Mouse (Mus musculus): Measurements from ENCODE around the gene Ttc21a. TPM values are rescaled to one million over a fixed set of nuclear protein-coding genes. Genes with fewer than 3 reads are reported as not detected.

Ttc21a gene
- polyA plus RNA-seq, 1 experiment from 2014 or later, result 1.3 TPM

GRCm38 (mm10) chr9:119932358-119932757 is 5.0 kb upstream of the Ttc21a start:
- no peak overlapping the region for H3K9ac ChIP-seq (ENCODE audit: low read length)
- H3K4me2 ChIP-seq (ENCODE audit: low read depth, low read length), result no peak overlapping the region
- H3K27ac ChIP-seq (ENCODE audit: low read length), result no peak overlapping the region
- ATAC-seq (ENCODE audit: low read depth), result no peak
- H3K27me3 ChIP-seq (ENCODE audit: control insufficient read depth, insufficient read depth, low read depth, low read length), result no peaks in the 10 kb centered on the region
- H3K9me3 ChIP-seq (ENCODE audit: control insufficient read depth, low read length), result no peaks in the 10 kb centered on the region
- WGBS, result 86% methylated on average over 12 of the region's 12 CpGs
- peaks cover 3% of the 10 kb centered on the region for H3K4me1 ChIP-seq (replicated peaks; ENCODE audit: control insufficient read depth, insufficient read depth, low read length)
- H3K4me3 ChIP-seq (ENCODE audit: low read length), result no peak overlapping the region
- H3K36me3 ChIP-seq (ENCODE audit: control insufficient read depth, insufficient read depth, low read length), result peaks cover 29% of the 10 kb centered on the region

GRCm38 (mm10) chr9:119933675-119934074 is 3.7 kb upstream of the Ttc21a start:
- Histone ChIP-seq H3K4me2 (ENCODE audit: low read depth, low read length) (no peak overlapping the region), H3K4me1 (replicated peaks; ENCODE audit: control insufficient read depth, insufficient read depth, low read length) (peaks cover 4% of the 10 kb centered on the region), H3K4me3 (ENCODE audit: low read length) (no peak overlapping the region), H3K27ac (ENCODE audit: low read length) (no peak overlapping the region), H3K27me3 (ENCODE audit: control insufficient read depth, insufficient read depth, low read depth, low read length) (no peaks in the 10 kb centered on the region), H3K9me3 (ENCODE audit: control insufficient read depth, low read length) (no peaks in the 10 kb centered on the region), H3K9ac (ENCODE audit: low read length) (no peak overlapping the region), H3K36me3 (ENCODE audit: control insufficient read depth, insufficient read depth, low read length) (peaks cover 17% of the 10 kb centered on the region)
- ATAC-seq (ENCODE audit: low read depth), result no peak
- WGBS, result 91% methylated on average over 6 of the region's 6 CpGs

GRCm38 (mm10) chr9:119938496-119938895 is 1.1 kb downstream of the Ttc21a start:
- ATAC-seq (ENCODE audit: low read depth), result no peak
- Histone ChIP-seq H3K27ac (ENCODE audit: low read length) (no peak overlapping the region), H3K36me3 (ENCODE audit: control insufficient read depth, insufficient read depth, low read length) (no peaks in the 10 kb centered on the region), H3K4me1 (replicated peaks; ENCODE audit: control insufficient read depth, insufficient read depth, low read length) (peaks cover 7% of the 10 kb centered on the region), H3K4me2 (ENCODE audit: low read depth, low read length) (no peak overlapping the region), H3K27me3 (ENCODE audit: control insufficient read depth, insufficient read depth, low read depth, low read length) (no peaks in the 10 kb centered on the region), H3K4me3 (ENCODE audit: low read length) (no peak overlapping the region), H3K9me3 (ENCODE audit: control insufficient read depth, low read length) (no peaks in the 10 kb centered on the region), H3K9ac (ENCODE audit: low read length) (no peak overlapping the region)
- 77% methylated on average over 4 of the region's 4 CpGs for WGBS

GRCm38 (mm10) chr9:119939646-119940045 is 2.2 kb downstream of the Ttc21a start:
- 58% methylated on average over 10 of the region's 10 CpGs for WGBS
- no peak for ATAC-seq (ENCODE audit: low read depth)
- no peak overlapping the region for H3K27ac ChIP-seq (ENCODE audit: low read length)

GRCm38 (mm10) chr9:119941407-119941806 is 4.0 kb downstream of the Ttc21a start:
- H3K27me3 ChIP-seq (ENCODE audit: control insufficient read depth, insufficient read depth, low read depth, low read length), result no peaks in the 10 kb centered on the region
- 47% methylated on average over 5 of the region's 5 CpGs for WGBS
- no peak for ATAC-seq (ENCODE audit: low read depth)
- no peak overlapping the region for H3K4me2 ChIP-seq (ENCODE audit: low read depth, low read length)
- H3K27ac ChIP-seq (ENCODE audit: low read length), result no peak overlapping the region
- no peak overlapping the region for H3K9ac ChIP-seq (ENCODE audit: low read length)
- H3K4me1 ChIP-seq (replicated peaks; ENCODE audit: control insufficient read depth, insufficient read depth, low read length), result peaks cover 7% of the 10 kb centered on the region
- no peaks in the 10 kb centered on the region for H3K36me3 ChIP-seq (ENCODE audit: control insufficient read depth, insufficient read depth, low read length)
- no peak overlapping the region for H3K4me3 ChIP-seq (ENCODE audit: low read length)
- H3K9me3 ChIP-seq (ENCODE audit: control insufficient read depth, low read length), result no peaks in the 10 kb centered on the region

More at GRCm38 (mm10) chr9:119939646-119940045, 2.2 kb downstream of the Ttc21a start:
- H3K4me1 ChIP-seq (replicated peaks; ENCODE audit: control insufficient read depth, insufficient read depth, low read length), result peaks cover 7% of the 10 kb centered on the region
- H3K4me2 ChIP-seq (ENCODE audit: low read depth, low read length), result no peak overlapping the region
- H3K9me3 ChIP-seq (ENCODE audit: control insufficient read depth, low read length), result no peaks in the 10 kb centered on the region
- H3K27me3 ChIP-seq (ENCODE audit: control insufficient read depth, insufficient read depth, low read depth, low read length), result no peaks in the 10 kb centered on the region
- no peaks in the 10 kb centered on the region for H3K36me3 ChIP-seq (ENCODE audit: control insufficient read depth, insufficient read depth, low read length)
- 0 out of 2 replicates have a peak overlapping the region, but pooled peaks have one; percentile 31 for H3K9ac ChIP-seq (ENCODE audit: low read length)
- no peak overlapping the region for H3K4me3 ChIP-seq (ENCODE audit: low read length)

- Histone ChIP-seq H3K4me1 (replicated peaks; ENCODE audit: control insufficient read depth, insufficient read depth, low read length) (peaks cover 7% of the 10 kb centered on the region), H3K27ac (ENCODE audit: low read length) (no peak overlapping the region), H3K9me3 (ENCODE audit: control insufficient read depth, low read length) (no peaks in the 10 kb centered on the region), H3K4me3 (ENCODE audit: low read length) (no peak overlapping the region), H3K4me2 (ENCODE audit: low read depth, low read length) (no peak overlapping the region), H3K9ac (ENCODE audit: low read length) (no peak overlapping the region), H3K36me3 (ENCODE audit: control insufficient read depth, insufficient read depth, low read length) (no peaks in the 10 kb centered on the region), H3K27me3 (ENCODE audit: control insufficient read depth, insufficient read depth, low read depth, low read length) (no peaks in the 10 kb centered on the region)
- no peak for ATAC-seq (ENCODE audit: low read depth)
- WGBS, result 68% methylated on average over 14 of the region's 14 CpGs
Observed at GRCm38 (mm10) chr9:119941861-119942260, 4.5 kb downstream of the Ttc21a start.

GRCm38 (mm10) chr9:119943326-119943725 is 5.9 kb downstream of the Ttc21a start:
- Histone ChIP-seq H3K27me3 (ENCODE audit: control insufficient read depth, insufficient read depth, low read depth, low read length) (no peaks in the 10 kb centered on the region), H3K36me3 (ENCODE audit: control insufficient read depth, insufficient read depth, low read length) (no peaks in the 10 kb centered on the region), H3K9ac (ENCODE audit: low read length) (no peak overlapping the region), H3K9me3 (ENCODE audit: control insufficient read depth, low read length) (no peaks in the 10 kb centered on the region), H3K4me1 (replicated peaks; ENCODE audit: control insufficient read depth, insufficient read depth, low read length) (peaks cover 3% of the 10 kb centered on the region; the same call in 1 of the 2 replicates), H3K4me3 (ENCODE audit: low read length) (no peak overlapping the region), H3K27ac (ENCODE audit: low read length) (no peak overlapping the region), H3K4me2 (ENCODE audit: low read depth, low read length) (no peak overlapping the region)
- no peak for ATAC-seq (ENCODE audit: low read depth)
- 81% methylated on average over 1 of the region's 1 CpGs for WGBS

GRCm38 (mm10) chr9:119945173-119945900 is 7.9 kb downstream of the Ttc21a start:
- no peak for ATAC-seq (ENCODE audit: low read depth)
- Histone ChIP-seq H3K36me3 (ENCODE audit: control insufficient read depth, insufficient read depth, low read length) (no peaks in the 10 kb centered on the region), H3K4me3 (ENCODE audit: low read length) (no peak overlapping the region), H3K27me3 (ENCODE audit: control insufficient read depth, insufficient read depth, low read depth, low read length) (no peaks in the 10 kb centered on the region), H3K4me1 (replicated peaks; ENCODE audit: control insufficient read depth, insufficient read depth, low read length) (no peaks in the 10 kb centered on the region; the same call in 1 of the 2 replicates), H3K9me3 (ENCODE audit: control insufficient read depth, low read length) (no peaks in the 10 kb centered on the region), H3K27ac (ENCODE audit: low read length) (no peak overlapping the region), H3K9ac (ENCODE audit: low read length) (no peak overlapping the region), H3K4me2 (ENCODE audit: low read depth, low read length) (no peak overlapping the region)
- WGBS, result 69% methylated on average over 12 of the region's 12 CpGs

- 0 out of 2 replicates have a peak, but pooled peaks have one; percentile 4 for ATAC-seq (ENCODE audit: low read depth)
- Histone ChIP-seq H3K4me1 (replicated peaks; ENCODE audit: control insufficient read depth, insufficient read depth, low read length) (no peaks in the 10 kb centered on the region; the same call in 1 of the 2 replicates), H3K9me3 (ENCODE audit: control insufficient read depth, low read length) (no peaks in the 10 kb centered on the region), H3K27me3 (ENCODE audit: control insufficient read depth, insufficient read depth, low read depth, low read length) (no peaks in the 10 kb centered on the region), H3K36me3 (ENCODE audit: control insufficient read depth, insufficient read depth, low read length) (no peaks in the 10 kb centered on the region), H3K4me3 (ENCODE audit: low read length) (no peak overlapping the region), H3K9ac (ENCODE audit: low read length) (0 out of 2 replicates have a peak overlapping the region, but pooled peaks have one; percentile 12), H3K4me2 (ENCODE audit: low read depth, low read length) (no peak overlapping the region), H3K27ac (ENCODE audit: low read length) (no peak overlapping the region)
- WGBS, result 41% methylated on average over 3 of the region's 3 CpGs
Observed at GRCm38 (mm10) chr9:119948804-119949203, 11.4 kb downstream of the Ttc21a start.
